Mouse (Mus musculus) yolk sac, embryonic 10.5 days (tissue): ENCODE results near the gene Sema6b.
"Not testable (repeated sequence)": the region's sequence is repeated elsewhere in the genome, so short reads cannot be mapped to it uniquely, and the experiment has no call there.

Experiments used
- DNase-seq: peaks from one replicate; pipeline ENCODE4 v3.0.0-alpha.2; 2017; ENCODE audit warnings: low spot score

The Sema6b gene

DNA sequence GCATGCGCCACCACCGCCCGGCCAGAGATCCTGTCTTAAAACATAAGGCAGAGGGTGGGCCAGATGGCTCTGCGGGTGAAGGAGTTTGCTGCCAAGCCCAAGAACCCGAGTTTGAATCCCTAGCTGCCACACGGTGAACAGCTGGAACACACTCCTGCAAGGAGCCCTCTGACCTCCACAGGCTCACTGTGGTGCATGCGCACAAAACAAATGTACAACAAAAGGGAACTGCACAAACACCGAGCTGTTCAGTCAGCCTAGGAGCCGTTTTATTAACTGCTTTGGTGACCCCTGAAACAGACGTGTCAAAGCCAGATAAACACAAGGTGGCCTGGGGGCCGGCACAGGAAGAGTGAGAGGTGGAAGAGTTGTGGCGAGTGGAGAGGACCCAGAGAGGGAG lies 20.7 kb downstream of the Sema6b start:
- DNase-seq = no peak

DNA sequence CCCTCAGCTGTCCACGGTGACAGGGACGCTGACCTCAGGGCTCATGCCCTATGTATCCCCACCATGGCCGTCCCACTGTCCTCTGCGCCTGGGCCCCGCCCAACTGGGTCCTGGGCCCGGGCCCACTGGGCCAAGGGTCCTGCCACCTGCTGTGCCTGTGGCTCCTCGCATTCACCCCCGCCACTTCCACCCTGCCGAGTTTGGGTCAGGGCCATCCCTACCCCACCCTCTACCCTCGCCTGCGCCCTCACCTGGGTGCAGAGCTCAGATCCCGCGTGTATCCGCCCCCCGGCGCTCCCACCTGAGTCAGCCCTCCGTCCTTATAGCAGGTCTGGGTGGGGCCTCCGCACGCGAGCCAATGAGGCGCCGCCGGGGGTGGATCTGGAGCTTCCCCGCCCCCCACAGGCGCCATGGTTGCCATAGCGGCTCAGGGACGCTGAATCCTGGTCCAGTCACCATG lies 22.9 kb downstream of the Sema6b start, which contains the start of gene Plin5:
Gene Plin5 (minus strand): TSS at position 346 of the 460 bp plus-strand sequence.
- DNase-seq = peak; percentile 72

DNA sequence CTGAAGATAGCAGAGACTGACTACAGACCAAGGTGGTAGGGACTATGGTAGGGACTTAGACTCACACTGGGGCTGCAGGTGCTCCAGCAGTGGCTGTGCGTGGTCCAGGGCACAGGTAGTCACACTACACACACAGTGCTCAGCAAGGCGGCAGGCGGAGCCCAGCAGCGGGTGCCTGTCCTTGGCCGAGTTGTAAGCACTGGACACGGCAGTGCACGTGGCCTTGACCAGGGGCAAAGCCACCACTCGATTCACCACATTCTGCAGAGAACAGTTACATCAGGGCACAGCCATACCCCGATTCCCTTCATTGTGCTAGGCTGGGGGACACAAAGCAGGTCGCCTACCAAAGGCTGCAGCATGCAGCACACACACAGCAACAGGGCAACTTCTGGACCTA lies 23.9 kb downstream of the Sema6b start:
- no peak for DNase-seq

DNA sequence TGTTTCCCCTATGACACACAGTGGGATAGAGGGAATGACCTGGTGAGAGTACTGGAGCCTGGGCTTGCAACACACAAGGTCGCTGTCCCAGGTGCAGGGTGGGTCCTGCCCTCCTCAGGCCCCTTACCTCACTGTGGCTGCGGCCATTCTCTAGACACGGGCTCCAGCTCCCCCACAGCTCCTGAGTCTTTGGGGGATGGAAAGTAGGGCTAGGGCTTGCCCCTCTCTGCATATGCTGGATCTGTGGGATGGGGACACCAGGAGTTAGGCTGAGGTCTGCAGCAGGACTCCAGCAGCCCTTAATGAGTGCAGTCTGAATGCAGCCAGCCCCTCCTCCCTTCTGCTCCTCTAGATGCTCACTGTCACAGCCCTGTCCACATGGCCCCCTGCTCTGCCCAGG lies 27.4 kb downstream of the Sema6b start:
- no peak for DNase-seq

DNA sequence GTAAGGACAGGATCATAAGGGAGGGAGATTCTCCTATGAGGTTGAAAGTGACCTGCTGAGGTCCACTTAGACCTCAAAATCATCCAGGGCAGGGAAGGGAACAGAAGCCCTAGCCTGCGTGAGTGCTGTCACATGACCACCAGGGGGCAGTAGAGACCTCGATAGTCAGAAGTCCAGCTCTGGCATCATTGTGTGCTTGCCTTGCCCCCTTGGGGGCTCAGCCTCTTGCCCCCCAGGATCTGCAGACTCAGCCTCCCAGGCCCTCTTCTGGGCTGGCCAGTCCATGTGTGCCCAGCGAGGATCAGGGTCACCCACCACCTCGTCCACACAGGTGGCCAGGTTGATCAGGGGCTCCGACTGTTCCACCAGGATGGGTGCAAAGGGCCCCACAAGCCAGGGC lies 28.3 kb downstream of the Sema6b start:
- peak; percentile 21 for DNase-seq

DNA sequence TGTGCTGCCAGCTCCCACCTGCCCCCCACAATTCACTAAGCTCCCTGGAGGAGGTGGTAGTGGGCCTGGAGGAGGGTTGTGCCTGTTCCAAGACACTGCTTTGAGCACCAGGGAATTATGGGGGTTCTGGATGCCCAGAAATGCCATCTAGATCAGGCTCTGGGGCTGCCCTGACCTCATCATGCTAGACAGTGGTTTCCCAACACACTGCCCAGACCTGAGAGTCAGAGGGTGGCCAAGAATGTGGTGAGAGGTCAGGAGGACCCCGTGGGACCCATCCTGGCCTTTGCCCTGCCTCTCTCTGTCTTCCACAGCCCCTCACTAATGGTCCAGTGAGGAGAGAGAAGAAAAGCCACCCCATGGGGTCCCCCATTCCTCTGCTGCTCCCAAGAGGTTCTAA lies 29.1 kb downstream of the Sema6b start:
- no peak for DNase-seq

DNA sequence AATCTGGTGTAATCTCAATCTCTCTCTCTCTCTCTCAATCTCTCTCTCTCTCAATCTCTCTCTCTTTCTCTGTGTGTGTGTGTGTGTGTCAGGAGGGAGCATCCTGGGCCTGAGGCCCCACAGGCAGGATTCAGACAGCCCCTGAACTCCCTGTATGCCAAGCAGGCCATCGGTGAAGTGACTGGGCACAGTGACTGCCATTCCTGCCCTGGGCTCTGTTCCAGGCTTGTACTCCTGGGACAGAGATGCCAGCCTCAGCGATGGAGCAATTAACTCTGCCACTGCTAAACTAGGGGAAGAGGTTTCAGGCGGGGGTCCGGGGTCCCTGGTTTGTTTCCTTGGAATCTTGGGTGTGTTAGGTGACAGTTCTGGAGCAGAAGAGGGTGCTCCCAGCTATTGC lies 29.6 kb downstream of the Sema6b start:
- no peak for DNase-seq

DNA sequence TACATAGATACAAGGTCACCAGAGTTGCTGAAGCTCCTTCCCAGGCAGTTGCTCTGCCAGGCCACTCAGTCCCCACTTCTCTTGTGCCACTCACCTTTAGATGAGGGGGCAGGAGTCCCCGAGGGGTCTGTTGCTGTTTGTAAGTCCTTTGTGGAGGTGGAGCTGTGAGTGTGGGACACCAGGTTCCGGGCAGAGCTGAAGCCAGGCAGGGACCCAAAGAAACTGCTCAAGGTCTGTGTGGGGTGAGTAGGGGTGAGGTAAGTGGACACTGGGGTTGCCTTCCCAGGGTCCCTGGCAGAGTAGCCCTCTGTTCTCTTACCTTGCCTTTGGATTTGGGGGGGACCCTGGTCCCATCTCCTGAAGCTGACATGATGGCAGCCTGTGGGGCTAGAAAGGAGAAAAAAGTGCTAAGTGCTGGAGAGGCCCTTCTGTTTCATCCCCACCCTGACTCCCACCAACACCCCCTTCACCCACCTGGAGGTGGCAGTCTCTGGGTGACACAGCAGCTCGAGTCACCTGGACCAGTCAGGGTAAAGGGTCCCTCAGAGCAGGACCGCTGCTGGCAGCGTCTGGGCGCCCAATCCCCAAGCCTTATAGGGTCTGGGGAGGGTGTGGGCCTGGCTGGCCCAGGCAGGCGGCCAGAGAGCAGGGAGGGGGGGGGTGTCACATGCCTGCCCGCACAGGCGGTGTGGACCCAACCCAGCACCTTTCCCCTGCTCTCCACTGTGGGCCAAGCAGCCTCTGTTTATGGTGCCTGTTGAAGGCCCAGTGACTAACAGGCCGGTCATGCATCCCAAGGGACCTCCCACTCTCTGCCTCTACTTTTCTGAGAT lies 30.7 kb downstream of the Sema6b start, which contains the start of gene Plin4:
Gene Plin4 (minus strand): TSS at position 585 of the 833 bp plus-strand sequence.
- DNase-seq = no peak

DNA sequence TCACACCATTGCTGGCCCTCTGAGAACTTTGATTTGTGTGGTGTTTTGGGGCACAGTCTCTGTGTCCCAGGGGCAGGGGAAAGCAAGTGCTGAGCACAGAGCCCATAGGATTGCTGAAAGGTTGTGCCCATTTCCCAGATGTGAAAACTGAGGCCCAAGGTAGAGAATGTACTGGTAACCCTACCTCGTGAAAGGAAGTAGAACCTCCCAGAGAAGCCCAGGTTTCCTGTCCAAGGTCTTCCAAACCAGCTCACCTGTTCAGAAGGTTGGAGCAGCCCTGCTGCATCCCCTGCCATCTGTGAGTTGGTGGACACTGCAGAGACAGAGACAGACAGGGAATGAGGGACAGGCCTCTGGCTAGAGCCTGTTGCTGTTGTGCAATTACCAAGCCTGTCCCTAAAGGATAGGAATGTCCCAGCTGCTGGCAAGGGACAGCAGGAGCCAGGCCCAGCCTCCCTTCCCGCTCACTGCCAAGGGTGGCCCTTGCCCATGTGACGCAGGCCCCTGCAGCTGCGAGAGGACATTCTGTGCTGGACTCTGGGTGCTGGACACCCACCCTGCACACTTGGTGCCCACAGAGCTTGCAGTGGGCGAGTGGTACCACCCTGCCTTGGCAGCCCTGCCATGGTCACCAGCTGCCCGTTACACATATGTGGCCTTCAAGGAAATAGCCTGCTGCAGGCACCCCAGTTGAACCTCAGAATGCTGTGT lies 31.7 kb downstream of the Sema6b start:
- DNase-seq = no peak

DNA sequence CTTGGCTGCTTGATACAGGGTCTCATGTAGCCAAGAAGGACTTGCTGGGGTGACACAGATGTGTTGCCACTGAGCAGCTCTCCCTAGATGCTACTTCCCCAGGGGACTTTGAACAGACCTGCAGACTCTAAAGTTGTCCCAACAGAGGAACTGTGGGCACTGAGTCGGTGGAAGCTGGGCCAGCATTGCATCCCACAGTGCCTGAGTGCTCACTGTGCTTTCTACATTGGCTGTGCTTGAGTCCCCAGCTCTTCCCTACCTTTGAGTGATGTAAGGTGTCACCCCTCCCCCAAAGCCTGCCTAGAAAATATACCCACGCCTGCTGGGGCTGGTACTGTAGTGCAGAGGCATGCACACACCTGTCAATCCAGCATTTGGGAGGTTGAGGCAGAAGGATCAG lies 32.4 kb downstream of the Sema6b start:
- DNase-seq = no peak

DNA sequence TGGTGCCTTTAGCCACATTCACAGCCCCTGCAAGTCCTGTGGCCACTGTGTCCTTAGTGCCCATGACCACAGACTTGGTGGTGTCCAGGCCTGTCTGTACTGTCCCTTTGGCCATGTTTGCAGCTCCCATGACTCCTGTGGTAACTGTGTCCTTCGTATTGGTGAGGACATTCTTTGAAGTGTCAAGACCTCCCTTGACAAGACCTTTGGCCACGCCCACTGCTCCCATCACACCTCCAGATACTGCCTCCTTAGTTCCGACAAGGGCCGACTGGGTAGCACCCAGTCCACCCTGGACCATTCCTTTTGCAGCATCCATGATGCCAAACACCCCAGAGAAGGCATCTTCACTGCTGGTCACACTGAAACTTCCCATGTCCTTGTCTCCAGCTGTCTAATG lies 33.2 kb downstream of the Sema6b start:
- DNase-seq = no peak

DNA sequence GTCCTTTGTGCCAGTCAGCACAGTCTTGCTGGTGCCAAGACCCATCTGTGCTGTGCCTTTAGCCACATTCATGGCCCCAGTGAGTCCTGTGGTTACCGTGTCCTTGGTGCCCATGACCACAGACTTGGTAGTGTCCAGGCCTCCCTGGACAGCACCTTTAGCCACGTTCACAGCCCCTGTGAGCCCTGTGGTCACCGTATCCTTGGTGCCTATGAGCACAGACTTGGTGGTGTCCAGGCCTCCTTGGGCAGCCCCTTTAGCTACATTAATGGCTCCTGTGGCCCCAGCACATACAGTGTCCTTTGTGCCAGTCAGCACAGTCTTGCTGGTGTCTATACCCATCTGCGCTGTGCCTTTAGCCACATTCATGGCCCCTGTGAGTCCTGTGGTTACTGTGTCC lies 33.7 kb downstream of the Sema6b start:
- DNase-seq = not testable (repeated sequence)

DNA sequence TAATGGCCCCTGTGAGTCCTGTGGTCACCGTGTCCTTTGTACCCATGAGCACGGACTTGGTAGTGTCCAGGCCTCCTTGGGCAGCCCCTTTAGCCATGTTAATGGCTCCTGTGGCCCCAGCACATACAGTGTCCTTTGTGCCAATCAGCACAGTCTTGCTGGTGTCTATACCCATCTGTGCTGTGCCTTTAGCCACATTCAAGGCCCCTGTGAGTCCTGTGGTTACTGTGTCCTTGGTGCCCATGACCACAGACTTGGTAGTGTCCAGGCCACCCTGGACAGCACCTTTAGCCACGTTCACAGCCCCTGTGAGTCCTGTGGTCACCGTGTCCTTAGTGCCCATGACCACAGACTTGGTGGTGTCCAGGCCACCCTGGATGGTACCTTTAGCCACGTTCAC lies 35.3 kb downstream of the Sema6b start:
- DNase-seq = not testable (repeated sequence)

DNA sequence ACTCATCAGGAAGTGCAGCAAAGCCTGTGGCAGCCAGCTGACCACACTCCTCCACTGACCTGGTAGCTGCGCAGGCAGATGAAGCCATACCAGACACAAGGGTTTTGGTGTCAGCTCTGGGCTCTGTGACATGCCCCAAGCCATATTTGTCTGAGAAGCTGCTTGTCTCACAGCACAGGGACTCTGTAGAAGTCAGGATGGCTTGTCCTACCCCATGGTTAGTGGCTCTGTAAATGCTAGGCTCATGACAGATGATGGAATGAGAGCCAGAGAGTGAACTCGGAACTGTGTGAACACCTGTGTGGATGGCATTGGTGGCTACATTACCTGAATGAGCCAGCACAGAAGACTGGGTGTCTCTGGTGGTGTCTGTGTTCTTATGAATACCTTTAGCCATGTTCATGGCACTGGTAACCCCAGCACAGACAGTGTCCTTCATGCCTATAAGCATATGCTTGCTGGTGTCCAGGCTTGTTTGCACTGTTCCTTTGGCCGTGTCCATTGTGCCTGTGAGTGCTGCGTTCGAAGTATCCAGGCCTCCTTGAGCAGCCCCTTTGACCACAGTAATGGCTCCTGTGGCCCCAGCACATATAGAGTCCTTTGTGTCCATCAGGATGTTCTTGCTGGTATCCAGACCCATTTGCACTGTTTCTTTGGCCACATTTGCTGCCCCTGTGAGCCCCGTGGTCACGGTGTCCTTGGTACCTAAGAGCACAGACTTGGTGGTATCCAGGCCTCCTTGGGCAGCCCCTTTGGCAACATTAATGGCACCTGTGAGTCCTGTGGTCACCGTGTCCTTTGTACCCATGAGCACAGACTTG lies 36.5 kb downstream of the Sema6b start:
- no peak for DNase-seq

DNA sequence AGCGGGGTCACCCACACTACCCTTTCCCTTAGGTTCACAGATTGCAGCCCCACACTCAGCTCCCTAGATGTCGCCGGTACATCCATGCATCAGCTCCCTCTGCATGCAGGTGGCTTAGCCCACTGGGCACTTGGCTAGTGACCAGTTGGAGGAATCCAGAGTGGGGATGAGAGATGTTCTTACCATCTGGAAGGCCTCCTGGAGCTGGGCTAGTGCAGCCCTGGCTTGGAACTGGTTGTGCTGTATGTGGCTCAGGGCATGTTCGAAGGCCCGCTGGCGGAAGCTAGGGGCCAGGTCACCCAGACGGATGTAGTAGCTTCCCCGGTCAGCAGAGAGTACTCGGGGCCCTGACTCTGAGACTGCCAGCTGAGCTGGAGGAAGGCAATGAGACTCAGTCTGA lies 37.2 kb downstream of the Sema6b start:
- DNase-seq = no peak

DNA sequence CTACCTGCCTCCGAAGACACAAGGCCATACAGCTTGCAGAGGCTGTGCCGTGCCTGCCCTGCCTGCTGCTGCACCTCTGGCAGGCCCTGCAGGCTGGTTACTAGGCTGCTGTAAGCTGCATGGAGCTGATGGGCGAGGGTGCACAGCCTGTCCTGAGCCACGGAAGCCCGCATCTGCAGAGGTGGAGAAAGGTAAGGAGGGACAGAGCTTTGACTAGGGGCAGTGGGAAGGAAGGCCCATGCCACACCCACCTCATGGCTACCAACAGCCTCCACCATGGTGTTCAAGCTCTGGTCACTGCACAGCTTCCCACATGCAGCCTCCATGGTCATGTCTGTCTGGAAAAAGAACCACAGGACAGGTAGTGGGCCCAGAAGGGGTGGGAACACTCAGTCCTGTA lies 38.0 kb downstream of the Sema6b start:
- DNase-seq = no peak

DNA sequence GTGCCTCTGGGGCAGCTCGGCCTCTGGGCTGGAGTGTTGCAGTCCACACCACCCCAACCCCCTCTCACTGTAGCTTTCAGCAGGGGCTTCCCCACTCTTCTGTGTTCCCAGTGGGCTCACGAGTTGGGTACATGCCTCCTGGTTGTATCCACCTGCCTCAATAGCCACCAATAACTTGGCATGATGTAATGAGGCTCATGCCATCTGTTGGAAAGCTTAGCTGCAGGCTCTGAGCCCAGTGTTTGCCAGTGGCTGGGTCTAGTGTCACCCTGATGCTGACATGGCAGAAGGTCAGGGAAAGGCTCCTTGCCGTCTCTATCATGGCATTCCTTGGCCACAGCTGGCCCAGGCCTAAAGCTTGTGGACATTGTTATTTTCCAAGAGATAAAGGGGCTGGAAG lies 39.3 kb downstream of the Sema6b start:
- DNase-seq = no peak

DNA sequence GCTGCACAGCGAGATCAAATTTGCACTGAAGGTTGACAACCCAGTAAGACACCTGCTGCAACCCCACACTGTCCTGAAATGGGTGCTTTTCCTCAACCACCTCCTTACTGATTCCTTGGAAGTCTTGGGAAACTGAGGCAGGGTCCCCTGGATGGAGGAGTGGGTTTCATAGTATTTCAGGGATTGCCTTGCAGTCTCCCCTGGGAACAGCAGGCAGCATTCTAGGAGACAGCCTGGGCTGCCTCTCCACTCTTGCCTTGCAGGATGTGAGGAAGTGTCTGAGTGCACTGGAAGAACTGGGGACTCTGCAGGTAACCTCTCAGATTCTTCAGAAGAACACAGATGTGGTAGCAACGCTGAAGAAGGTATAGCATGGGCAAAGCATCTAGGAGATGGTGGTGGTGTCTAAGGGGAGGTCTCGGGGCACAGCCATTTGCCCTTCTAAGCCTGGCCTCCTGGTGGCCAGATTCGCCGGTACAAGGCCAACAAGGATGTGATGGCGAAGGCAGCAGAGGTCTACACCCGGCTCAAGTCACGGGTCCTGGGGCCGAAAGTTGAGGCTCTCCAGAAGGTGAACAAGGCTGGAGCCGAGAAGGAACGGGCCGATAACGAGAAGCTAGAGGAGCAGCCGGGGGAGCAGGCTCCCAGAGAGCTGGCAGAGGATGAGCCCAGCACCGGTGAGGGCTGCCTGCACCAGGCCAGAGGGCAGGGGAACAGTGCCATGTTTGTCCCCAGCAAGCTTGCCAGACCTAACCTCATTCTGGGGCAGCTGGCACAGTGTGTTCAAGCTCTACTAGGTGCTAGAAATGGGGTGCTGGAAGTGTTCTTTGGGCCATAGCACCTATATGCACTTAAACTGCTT lies 41.2 kb downstream of the Sema6b start:
- DNase-seq = no peak

DNA sequence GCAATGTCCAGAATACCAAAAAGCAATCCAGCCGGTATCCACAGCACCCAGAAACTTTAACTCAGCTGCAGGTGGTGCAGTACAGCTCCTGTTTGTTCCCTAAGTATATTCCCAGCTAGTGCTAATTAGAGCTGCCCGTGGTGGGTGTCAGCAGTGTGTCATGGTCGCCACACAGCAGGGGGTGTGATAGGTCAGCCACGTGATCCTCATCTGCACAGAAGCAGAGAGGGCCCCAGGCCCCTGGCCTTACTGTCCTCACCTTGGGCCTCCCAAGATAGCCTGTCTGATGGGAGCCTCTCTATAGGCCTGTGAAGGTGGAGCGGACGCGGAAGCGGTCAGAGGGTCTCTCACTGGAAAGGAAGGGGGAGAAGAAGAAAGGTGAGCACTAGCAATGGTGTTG lies 42.0 kb downstream of the Sema6b start:
- no peak for DNase-seq

DNA sequence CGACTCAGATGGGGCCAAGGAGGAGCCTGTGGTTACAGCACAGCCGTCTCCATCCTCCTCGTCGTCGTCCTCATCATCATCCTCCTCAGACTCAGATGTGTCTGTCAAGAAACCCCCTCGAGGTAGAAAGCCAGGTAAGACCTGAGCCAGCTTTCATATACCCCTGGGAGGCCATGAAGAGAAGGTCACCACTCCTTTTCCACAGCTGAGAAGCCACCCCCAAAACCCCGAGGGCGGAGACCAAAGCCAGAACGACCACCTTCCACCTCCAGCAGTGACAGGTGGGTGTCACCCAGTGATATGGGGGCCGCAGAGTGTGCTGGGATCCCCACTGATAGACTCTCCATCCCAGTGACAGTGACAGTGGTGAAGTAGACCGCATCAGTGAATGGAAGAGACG lies 43.3 kb downstream of the Sema6b start:
- no peak for DNase-seq

DNA sequence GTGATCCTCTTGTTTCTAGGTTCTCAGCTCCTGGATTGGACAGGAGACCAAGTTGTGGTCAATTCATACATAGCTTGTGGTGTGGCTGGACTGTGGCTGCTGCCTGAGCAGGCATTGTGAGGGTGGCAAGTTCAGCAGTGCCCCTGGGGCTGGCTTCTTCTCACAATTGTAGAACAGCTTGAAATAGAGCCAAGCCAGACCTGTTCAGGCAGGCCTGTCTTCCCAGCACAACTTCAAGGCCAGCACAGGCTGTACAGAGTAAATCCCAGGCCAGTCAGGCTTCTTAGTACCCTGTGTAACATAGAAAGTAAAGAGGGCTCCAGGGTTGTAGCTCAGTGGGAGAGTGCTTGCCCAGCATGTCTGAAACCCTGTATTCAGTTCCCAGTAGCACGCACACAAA lies 47.3 kb downstream of the Sema6b start:
- DNase-seq = no peak

DNA sequence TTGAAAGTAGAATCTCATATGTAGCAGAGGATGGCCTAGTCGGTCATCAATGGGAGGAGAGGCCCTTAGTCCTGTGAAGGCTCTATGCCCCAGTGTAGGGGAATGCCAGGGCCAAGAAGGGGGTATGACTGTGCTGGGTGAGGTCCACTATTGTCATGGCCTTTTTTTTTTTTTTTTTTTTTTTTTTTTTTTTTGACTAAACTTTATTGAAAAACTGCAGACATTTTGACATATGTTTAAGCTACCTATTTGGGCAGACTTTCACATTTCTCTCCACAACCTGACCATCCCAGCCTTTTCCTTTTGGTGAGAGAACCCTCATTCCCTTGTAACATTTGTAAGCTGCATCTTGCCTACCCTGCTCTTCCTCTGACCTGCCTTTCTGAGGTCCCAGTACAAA lies 47.8 kb downstream of the Sema6b start:
- DNase-seq = no peak
